Mouse (Mus musculus) lung, embryonic 16.5 days (tissue): ENCODE measurements at regions not wholly inside any gene's neighbourhood (a gene's known extent, or its start where the extent isn't known, plus 50 kb on each side); places are given as distances from the start of the nearest gene placed in this dataset.

Experiments used
- ATAC-seq: fragments of 200-750 bp; cut with Nextera tagmentation; 2 replicates; pipeline ENCODE4 v1.8.0; 2017; ENCODE audit warnings: low read depth, mild to moderate bottlenecking, moderate library complexity
- H3K27ac ChIP-seq: fragments of 300-500 bp; sonication (generic); 2 replicates; pipeline ENCODE4 v1.5.1; 2014; ENCODE audit warnings: mild to moderate bottlenecking, control low read depth, low read length
- H3K27me3 ChIP-seq: fragments of 300-500 bp; sonication (generic); 2 replicates; pipeline ENCODE4 v1.6.1; 2014; ENCODE audit warnings: low read depth, low read length, mixed read lengths; ENCODE audit not compliant: control insufficient read depth, insufficient read depth
- H3K36me3 ChIP-seq: fragments of 300-500 bp; sonication (generic); 2 replicates; pipeline ENCODE4 v1.6.1; 2014; ENCODE audit warnings: low read length; ENCODE audit not compliant: control insufficient read depth, insufficient read depth
- H3K4me1 ChIP-seq: fragments of 300-500 bp; sonication (generic); replicated peaks from 2 replicates; pipeline ENCODE4 v1.6.1; 2014; ENCODE audit warnings: low read length, mixed read lengths; ENCODE audit not compliant: control insufficient read depth, insufficient read depth
- H3K4me2 ChIP-seq: fragments of 300-500 bp; sonication (generic); 2 replicates; pipeline ENCODE4 v1.6.1; 2014; ENCODE audit warnings: low read depth, low read length, control low read depth
- H3K4me3 ChIP-seq: fragments of 300-500 bp; sonication (generic); 2 replicates; pipeline ENCODE4 v1.5.1; 2014; ENCODE audit warnings: mild to moderate bottlenecking, low read length, control low read depth
- H3K9ac ChIP-seq: fragments of 300-500 bp; sonication (generic); 2 replicates; pipeline ENCODE4 v1.6.1; 2014; ENCODE audit warnings: low read length, control low read depth
- H3K9me3 ChIP-seq: fragments of 300-500 bp; sonication (generic); 2 replicates; pipeline ENCODE4 v1.6.1; 2016; ENCODE audit warnings: low read length; ENCODE audit not compliant: control insufficient read depth
- WGBS: fragments of 180-500 bp; shearing (Covaris S2); extraction: QIAGEN DNeasy Blood & Tissue Kit; methylation state at CpG from one replicate; pipeline ENCODE4 v1.1.7; 2014; 5-methylcytosine and 5-hydroxymethylcytosine counted together

GRCm38 (mm10) chr13:44305134-44305991, 423.9 kb upstream of the Jarid2 start:
- no peaks in the 10 kb centered on the region for H3K27me3 ChIP-seq
- no peak for ATAC-seq
- H3K4me1 ChIP-seq: no peaks in the 10 kb centered on the region
- no peaks in the 10 kb centered on the region for H3K36me3 ChIP-seq
- no peak overlapping the region for H3K9ac ChIP-seq
- no peak overlapping the region for H3K4me3 ChIP-seq
- WGBS: 78% methylated on average over 9 of the region's 9 CpGs
- H3K4me2 ChIP-seq: no peak overlapping the region
- H3K9me3 ChIP-seq: no peaks in the 10 kb centered on the region
- H3K27ac ChIP-seq: no peak overlapping the region

DNA sequence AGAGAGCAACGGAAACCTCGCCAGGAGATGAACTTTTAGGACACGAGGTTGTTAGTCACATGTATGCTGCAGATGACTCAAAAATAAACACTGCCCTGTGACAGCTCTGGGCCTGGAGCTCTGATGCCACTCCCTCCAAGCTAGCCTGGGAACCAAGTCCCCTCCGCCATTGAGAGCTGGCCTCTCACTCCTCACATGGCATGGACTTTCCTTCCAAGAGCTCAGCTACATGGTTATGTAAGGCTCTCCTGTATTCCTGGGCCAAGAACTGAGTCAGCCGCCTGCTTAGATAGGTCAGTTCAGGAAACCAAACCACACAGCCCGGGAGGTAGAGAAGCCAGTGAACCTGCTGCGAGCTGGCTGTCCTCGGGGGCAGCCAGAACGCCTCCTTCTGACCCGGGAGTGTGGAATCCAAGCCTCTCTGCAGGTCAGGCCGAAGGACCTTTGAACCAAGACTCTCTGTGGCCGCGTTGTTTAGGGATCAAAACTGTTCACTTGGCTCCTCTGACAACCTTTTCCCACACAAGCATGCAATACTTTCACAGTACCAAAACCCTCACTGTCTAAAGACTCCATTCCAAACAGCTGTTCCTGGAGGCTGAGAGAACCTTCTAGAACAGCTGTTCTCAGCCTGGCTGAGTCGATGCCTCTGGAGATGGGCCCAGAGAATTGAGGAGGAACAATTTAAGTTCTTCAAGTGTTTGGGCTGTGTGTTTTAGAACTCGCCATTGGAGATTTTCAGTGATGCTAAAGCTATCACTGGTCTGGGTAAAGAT, 422.8 kb upstream of the Jarid2 start:
- Histone ChIP-seq H3K9ac (no peak overlapping the region), H3K4me1 (no peaks in the 10 kb centered on the region), H3K27me3 (no peaks in the 10 kb centered on the region), H3K9me3 (no peaks in the 10 kb centered on the region), H3K27ac (no peak overlapping the region), H3K36me3 (no peaks in the 10 kb centered on the region), H3K4me3 (no peak overlapping the region), H3K4me2 (no peak overlapping the region)
- peak; percentile 26; the same call in 1 of the 2 replicates for ATAC-seq
- 67% methylated on average over 15 of the region's 15 CpGs for WGBS

- no peak for ATAC-seq
- H3K4me2 ChIP-seq: no peak overlapping the region
- H3K36me3 ChIP-seq: no peaks in the 10 kb centered on the region
- H3K4me1 ChIP-seq: no peaks in the 10 kb centered on the region
- H3K4me3 ChIP-seq: no peak overlapping the region
- H3K9me3 ChIP-seq: no peaks in the 10 kb centered on the region
- WGBS: 80% methylated on average over 12 of the region's 13 CpGs
- H3K27ac ChIP-seq: no peak overlapping the region
- no peaks in the 10 kb centered on the region for H3K27me3 ChIP-seq
- no peak overlapping the region for H3K9ac ChIP-seq
These were observed 421.0 kb upstream of the Jarid2 start for GRCm38 (mm10) chr13:44308227-44308626.

- Histone ChIP-seq H3K9me3 (no peaks in the 10 kb centered on the region), H3K27me3 (no peaks in the 10 kb centered on the region), H3K4me2 (no peak overlapping the region), H3K4me3 (no peak overlapping the region), H3K36me3 (no peaks in the 10 kb centered on the region), H3K9ac (no peak overlapping the region), H3K4me1 (no peaks in the 10 kb centered on the region), H3K27ac (no peak overlapping the region)
- 91% methylated on average over 6 of the region's 6 CpGs for WGBS
- ATAC-seq: no peak
These were observed 417.0 kb upstream of the Jarid2 start for GRCm38 (mm10) chr13:44312237-44312636.

DNA sequence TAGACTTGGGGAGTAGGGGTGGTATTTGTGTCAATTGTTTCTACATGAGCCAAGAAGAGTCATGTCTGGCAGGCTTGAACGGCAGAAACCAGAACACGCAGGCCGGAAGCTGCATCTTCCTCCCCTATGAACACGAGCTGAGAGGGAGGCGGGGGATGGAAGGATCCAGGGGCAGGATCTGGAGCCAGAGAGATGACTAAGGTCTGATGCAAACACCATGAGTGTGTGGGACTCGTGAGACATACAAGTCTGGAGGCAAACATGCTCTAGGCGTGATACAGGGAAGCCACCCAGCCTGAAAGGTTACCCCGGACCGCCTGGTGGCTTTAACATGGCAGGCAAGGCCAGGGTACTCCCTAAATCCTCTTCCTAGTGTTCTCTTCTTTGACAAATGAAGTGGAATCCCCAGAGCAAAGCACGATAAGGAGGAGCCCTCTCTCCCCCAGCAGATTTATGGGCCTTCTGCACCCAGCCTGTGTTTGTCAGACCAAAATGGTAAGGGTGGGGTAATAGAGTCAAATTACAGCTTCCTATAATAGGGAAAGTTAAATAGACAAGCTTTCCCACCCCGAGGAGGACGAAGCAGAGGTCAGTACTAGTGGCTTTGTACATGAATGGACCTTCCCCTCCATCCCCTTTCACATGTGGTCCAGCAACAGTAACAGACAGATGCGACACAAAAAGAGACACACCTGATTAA, 412.4 kb upstream of the Jarid2 start:
- Histone ChIP-seq H3K27ac (no peak overlapping the region), H3K4me3 (no peak overlapping the region), H3K36me3 (no peaks in the 10 kb centered on the region), H3K4me2 (no peak overlapping the region), H3K27me3 (no peaks in the 10 kb centered on the region), H3K9me3 (no peaks in the 10 kb centered on the region), H3K4me1 (no peaks in the 10 kb centered on the region), H3K9ac (no peak overlapping the region)
- no peak for ATAC-seq
- 65% methylated on average over 13 of the region's 13 CpGs for WGBS

DNA sequence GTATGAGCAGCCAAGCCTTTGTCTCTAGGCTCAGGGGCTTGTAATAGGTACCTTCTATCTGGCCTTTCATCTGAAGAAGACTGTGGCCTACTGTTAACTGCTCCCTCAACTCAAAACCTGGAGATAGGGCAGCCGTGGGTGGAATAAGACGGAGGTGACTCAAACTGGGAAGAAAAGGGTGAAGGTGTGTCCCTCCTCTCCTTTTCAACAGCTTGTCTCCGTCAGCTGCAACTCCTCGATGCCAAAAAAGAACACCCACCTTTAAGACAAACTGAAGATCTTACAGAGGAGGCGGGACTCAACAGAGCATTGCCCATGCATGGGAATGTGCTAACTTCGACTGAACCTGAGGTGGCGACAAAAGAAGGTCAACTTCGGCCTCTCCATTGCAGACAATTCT, 411.7 kb upstream of the Jarid2 start:
- Histone ChIP-seq H3K9ac (no peak overlapping the region), H3K9me3 (no peaks in the 10 kb centered on the region), H3K4me2 (no peak overlapping the region), H3K27me3 (no peaks in the 10 kb centered on the region), H3K4me1 (no peaks in the 10 kb centered on the region), H3K27ac (no peak overlapping the region), H3K36me3 (no peaks in the 10 kb centered on the region), H3K4me3 (no peak overlapping the region)
- no peak for ATAC-seq
- whole genome bisulfite sequencing: 80% methylated on average over 8 of the region's 8 CpGs

DNA sequence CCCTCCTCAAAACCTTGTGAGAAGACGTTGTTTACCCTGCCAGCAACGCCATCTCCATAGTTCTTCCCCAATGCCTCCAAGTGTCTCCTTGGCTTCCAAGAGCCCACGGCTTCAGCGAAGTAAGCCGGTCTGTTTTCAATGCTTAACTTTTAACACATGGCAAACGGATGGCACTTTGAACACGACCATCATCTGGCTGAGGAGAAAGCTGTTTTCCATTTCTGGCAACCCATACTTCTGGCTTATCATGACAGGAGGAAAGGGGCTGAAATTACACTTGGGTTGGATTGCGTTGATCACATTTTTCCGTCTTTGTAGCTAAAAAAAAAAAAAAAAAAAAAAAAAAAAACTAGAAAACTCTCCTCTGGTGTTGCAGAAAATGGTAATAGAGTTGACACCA, 410.2 kb upstream of the Jarid2 start:
- ATAC-seq: no peak
- WGBS: 60% methylated on average over 9 of the region's 9 CpGs

DNA sequence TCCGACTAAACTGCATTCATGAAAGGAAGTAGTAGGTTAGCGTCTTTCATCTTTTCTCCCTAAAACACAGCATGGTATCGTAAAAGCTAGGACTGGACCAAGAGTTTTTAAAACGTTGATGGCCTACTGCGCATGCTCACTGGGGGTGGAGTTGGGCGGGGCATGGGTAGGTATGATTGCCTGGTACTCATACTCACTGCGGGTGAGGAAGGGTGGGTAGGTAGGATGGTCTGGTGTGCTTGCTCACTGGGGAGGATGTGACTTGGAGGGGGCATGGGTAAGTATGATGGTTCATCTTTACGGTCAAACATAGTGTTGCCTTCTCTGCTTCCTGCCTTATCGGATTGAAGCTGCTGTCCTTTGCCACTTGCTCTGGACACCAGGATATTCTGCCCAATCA, 409.8 kb upstream of the Jarid2 start:
- 87% methylated on average over 9 of the region's 9 CpGs for WGBS
- Histone ChIP-seq H3K9me3 (no peaks in the 10 kb centered on the region), H3K4me1 (no peaks in the 10 kb centered on the region), H3K27me3 (no peaks in the 10 kb centered on the region), H3K27ac (no peak overlapping the region), H3K4me3 (no peak overlapping the region), H3K36me3 (no peaks in the 10 kb centered on the region), H3K9ac (no peak overlapping the region), H3K4me2 (no peak overlapping the region)
- ATAC-seq: no peak

More for the DNA sequence above, 410.2 kb upstream of the Jarid2 start:
- Histone ChIP-seq H3K4me2 (no peak overlapping the region), H3K9me3 (no peaks in the 10 kb centered on the region), H3K9ac (no peak overlapping the region), H3K27ac (no peak overlapping the region), H3K27me3 (no peaks in the 10 kb centered on the region), H3K4me3 (no peak overlapping the region), H3K4me1 (no peaks in the 10 kb centered on the region), H3K36me3 (no peaks in the 10 kb centered on the region)

DNA sequence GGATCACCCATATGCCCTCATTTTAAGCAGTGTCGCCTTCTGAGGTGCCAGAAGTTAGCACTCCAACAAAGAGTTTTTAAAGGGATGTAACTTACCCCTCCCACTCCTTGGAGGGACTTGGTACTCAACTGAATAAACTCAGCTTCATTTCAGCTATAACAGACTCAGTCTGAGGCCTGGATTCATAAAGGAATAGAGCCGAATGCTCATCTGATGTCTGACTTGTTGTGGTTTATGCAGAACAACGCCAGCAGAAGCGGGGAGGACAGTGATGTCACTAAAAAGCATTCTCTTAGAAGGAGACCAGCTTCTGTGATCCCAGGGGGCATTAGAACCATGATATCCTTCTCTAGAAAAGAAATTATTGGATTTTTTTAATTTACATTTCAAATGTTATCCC, 409.0 kb upstream of the Jarid2 start:
- Histone ChIP-seq H3K36me3 (no peaks in the 10 kb centered on the region), H3K27me3 (no peaks in the 10 kb centered on the region), H3K4me2 (no peak overlapping the region), H3K9ac (no peak overlapping the region), H3K9me3 (no peaks in the 10 kb centered on the region), H3K27ac (no peak overlapping the region), H3K4me1 (no peaks in the 10 kb centered on the region), H3K4me3 (no peak overlapping the region)
- WGBS: 88% methylated on average over 4 of the region's 4 CpGs
- ATAC-seq: no peak
